Comparison of ENCODE assay signal across 24 mouse cellular contexts in the genomic region with DNA sequence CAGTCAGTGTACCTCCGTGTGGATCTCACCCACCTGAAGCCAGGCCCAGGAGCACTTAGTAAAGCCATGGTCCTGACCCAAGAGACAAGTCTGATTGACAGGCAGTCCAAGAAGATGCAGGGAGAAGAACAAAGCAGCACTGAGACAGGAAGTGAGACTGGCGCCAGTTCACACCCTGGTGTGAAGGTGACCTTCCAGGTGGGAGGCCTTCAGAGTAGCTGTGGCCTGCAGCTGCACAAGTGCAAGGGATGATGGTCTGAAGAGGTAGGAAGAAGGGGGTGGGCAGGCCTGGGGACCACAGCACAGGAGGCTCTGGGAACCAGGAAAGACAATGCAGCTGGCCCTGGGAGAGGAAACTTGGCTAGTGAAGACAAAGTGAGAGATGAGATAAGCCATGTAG.
DNase-seq lines count a peak whose midpoint lies in the region; ATAC-seq and TF ChIP-seq lines count a peak whose summit lies in the region.
"Had no signal": no experiment of that assay in that cellular context is flagged by ENCODE, and none has a peak within 500 bp of the region (broad histone marks: within the 10 kb centered on the region; RNA-seq: fewer than 3 reads in every experiment).

No protein-coding gene starts in this region.

- DNase-seq in hindbrain, embryonic 10.5 days (ENCODE audit: low spot score): no peak
- DNase-seq in thymus, adult 2 months: no peak
- no peak for DNase-seq in thymus, postnatal 25 days
- peak; percentile 63 for DNase-seq in thymus, postnatal 0 days (ENCODE audit: low spot score)
- DNase-seq in c-Kit-positive CD71-positive TER-119-positive erythroid progenitor cells, embryonic 14.5 days (ENCODE audit: low spot score): no peak
- DNase-seq: adrenal gland, adult 8-10 months; cerebellum, adult 9-11 months; gastrocnemius, postnatal 36 days; heart, adult 2 months; heart, postnatal 14 days; kidney, adult 8-10 months; kidney, postnatal 25 days; liver, embryonic 13.5 days; lung, embryonic 14.5 days had no signal

- H3K4me3 ChIP-seq in hindbrain, embryonic 10.5 days: no peak overlapping the region
- H3K4me3 ChIP-seq in hindbrain, embryonic 13.5 days: no peak overlapping the region
- H3K4me3 ChIP-seq in thymus, adult 2 months (ENCODE audit: control insufficient read depth, insufficient read depth, low read length): no peak overlapping the region
- H3K4me3 ChIP-seq: embryonic facial prominence, embryonic 10.5 days; heart, adult 2 months; heart, embryonic 13.5 days; hindbrain, embryonic 12.5 days; layer of hippocampus, adult 2 months; liver, embryonic 13.5 days; megakaryocyte, embryonic 14.5 days had no signal

- ATAC-seq in hindbrain, embryonic 13.5 days (ENCODE audit: low FRiP score): no peak
- ATAC-seq in megakaryocyte progenitor cell, adult 5-6 weeks (replicated peaks; ENCODE audit: poor library complexity): no peak
- ATAC-seq: CD4-positive, CD25-positive, alpha-beta regulatory T cell, adult 4 months; forebrain, embryonic 16.5 days; inflammation-experienced regulatory T-cells, adult 6 months had no signal

- H3K27me3 ChIP-seq in hindbrain, embryonic 10.5 days (ENCODE audit: insufficient read depth, poor library complexity, severe bottlenecking): no peaks in the 10 kb centered on the region
- peaks cover 4% of the 10 kb centered on the region; the same call in 1 of the 2 replicates for H3K27me3 ChIP-seq in hindbrain, embryonic 13.5 days
- H3K27me3 ChIP-seq in thymus, adult 2 months (ENCODE audit: control insufficient read depth, insufficient read depth, low read length): no peaks in the 10 kb centered on the region
- H3K27me3 ChIP-seq: heart, embryonic 13.5 days; hindbrain, embryonic 12.5 days; liver, embryonic 13.5 days had no signal

- no peak overlapping the region for H3K9ac ChIP-seq in hindbrain, embryonic 13.5 days
- H3K9ac ChIP-seq: heart, embryonic 13.5 days; hindbrain, embryonic 12.5 days; liver, embryonic 13.5 days; lung, embryonic 14.5 days had no signal

- no peaks in the 10 kb centered on the region for H3K36me3 ChIP-seq in hindbrain, embryonic 10.5 days
- no peaks in the 10 kb centered on the region for H3K36me3 ChIP-seq in hindbrain, embryonic 13.5 days
- H3K36me3 ChIP-seq in thymus, adult 2 months (ENCODE audit: control insufficient read depth, insufficient read depth, low read length): no peaks in the 10 kb centered on the region
- H3K36me3 ChIP-seq: embryonic facial prominence, embryonic 10.5 days; heart, embryonic 13.5 days; hindbrain, embryonic 12.5 days; liver, embryonic 13.5 days had no signal

- H3K9me3 ChIP-seq in hindbrain, embryonic 10.5 days: no peaks in the 10 kb centered on the region
- no peaks in the 10 kb centered on the region for H3K9me3 ChIP-seq in hindbrain, embryonic 13.5 days
- H3K9me3 ChIP-seq: embryonic facial prominence, embryonic 10.5 days; heart, embryonic 13.5 days; hindbrain, embryonic 12.5 days; liver, embryonic 13.5 days; megakaryocyte, embryonic 14.5 days had no signal

- H3K27ac ChIP-seq in hindbrain, embryonic 10.5 days: peak overlapping the region; percentile 36
- H3K27ac ChIP-seq in hindbrain, embryonic 13.5 days: no peak overlapping the region
- H3K27ac ChIP-seq in thymus, adult 2 months (ENCODE audit: control insufficient read depth, insufficient read depth, low read length): peak overlapping the region; percentile 52; the same call in 1 of the 2 replicates
- H3K27ac ChIP-seq: heart, adult 2 months; heart, embryonic 13.5 days; hindbrain, embryonic 12.5 days; layer of hippocampus, adult 2 months; liver, embryonic 13.5 days had no signal

- H3K4me2 ChIP-seq in hindbrain, embryonic 13.5 days: no peak overlapping the region
- H3K4me2 ChIP-seq: heart, embryonic 13.5 days; hindbrain, embryonic 12.5 days; liver, embryonic 13.5 days; lung, embryonic 14.5 days had no signal

- peaks cover 23% of the 10 kb centered on the region for H3K4me1 ChIP-seq in hindbrain, embryonic 10.5 days (replicated peaks)
- H3K4me1 ChIP-seq in hindbrain, embryonic 13.5 days (replicated peaks): peaks cover 35% of the 10 kb centered on the region
- peaks cover 67% of the 10 kb centered on the region for H3K4me1 ChIP-seq in thymus, adult 2 months (replicated peaks; ENCODE audit: control insufficient read depth, insufficient read depth, low read length)
- H3K4me1 ChIP-seq: liver, embryonic 13.5 days had no signal

- TF ChIP-seq POLR2A in thymus, adult 2 months (IDR thresholded peaks at IDR 0.05; ENCODE audit: control insufficient read depth, extremely low read depth, insufficient read depth, low read length, poor library complexity): no peak

- WGBS in hindbrain, embryonic 10.5 days: 70% methylated on average over 2 of the region's 2 CpGs
- 77% methylated on average over 2 of the region's 2 CpGs for WGBS in hindbrain, embryonic 13.5 days
- 68% methylated on average over 2 of the region's 2 CpGs for WGBS in thymus, adult 2 months

- TF ChIP-seq CTCF in thymus, adult 2 months (IDR thresholded peaks at IDR 0.05; ENCODE audit: borderline replicate concordance, control insufficient read depth, extremely low read depth, insufficient read depth, low read length, poor library complexity): no peak
